Mouse (Mus musculus) midbrain, postnatal 0 days (tissue): ENCODE measurements around the gene Rgs3. TPM values are rescaled to one million over a fixed set of nuclear protein-coding genes. Genes with fewer than 3 reads are reported as not detected.

Experiments
- ATAC-seq: fragments of 200-750 bp; cut with Nextera tagmentation; 2 replicates; pipeline ENCODE4 v1.8.0; 2017; ENCODE audit warnings: moderate number of reproducible peaks, mild to moderate bottlenecking, moderate TSS enrichment, moderate library complexity; ENCODE audit not compliant: low FRiP score
- DNase-seq: peaks from one replicate; pipeline ENCODE4 v3.0.0-alpha.2; 2015; ENCODE audit warnings: low spot score
- H3K27ac ChIP-seq: fragments of 300-500 bp; sonication (generic); 2 replicates; pipeline ENCODE4 v1.5.1; 2014; ENCODE audit warnings: low read depth, mild to moderate bottlenecking, low read length, mixed read lengths
- H3K27me3 ChIP-seq: fragments of 300-500 bp; sonication (generic); 2 replicates; pipeline ENCODE4 v1.6.1; 2014; ENCODE audit warnings: low read length, control low read depth, mixed read lengths; ENCODE audit not compliant: insufficient read depth
- H3K36me3 ChIP-seq: fragments of 300-500 bp; sonication (generic); 2 replicates; pipeline ENCODE4 v1.6.1; 2014; ENCODE audit warnings: low read length, control low read depth, mixed read lengths; ENCODE audit not compliant: insufficient read depth
- H3K4me1 ChIP-seq: fragments of 300-500 bp; sonication (generic); 2 replicates; pipeline ENCODE4 v1.6.1; 2014; ENCODE audit warnings: mild to moderate bottlenecking, control low read depth, antibody characterized with exemption, low read length, mixed read lengths; ENCODE audit not compliant: insufficient read depth
- H3K4me2 ChIP-seq: fragments of 300-500 bp; sonication (generic); 2 replicates; pipeline ENCODE4 v1.6.1; 2014; ENCODE audit warnings: low read depth, mild to moderate bottlenecking, low read length, mixed read lengths; ENCODE audit not compliant: poor library complexity, severe bottlenecking
- H3K4me3 ChIP-seq: fragments of 300-500 bp; sonication (generic); 2 replicates; pipeline ENCODE4 v1.5.1; 2014; ENCODE audit warnings: low read depth, mild to moderate bottlenecking, low read length, moderate library complexity
- H3K9ac ChIP-seq: fragments of 300-500 bp; sonication (generic); replicated peaks from 2 replicates; pipeline ENCODE4 v1.6.1; 2014; ENCODE audit warnings: mild to moderate bottlenecking, low read length, moderate library complexity, mixed read lengths; ENCODE audit not compliant: poor library complexity, severe bottlenecking
- H3K9me3 ChIP-seq: fragments of 300-500 bp; sonication (generic); 2 replicates; pipeline ENCODE4 v1.6.1; 2016; ENCODE audit warnings: low read length, control low read depth
- CTCF ChIP-seq: IDR thresholded peaks from 2 replicates; pipeline ENCODE4 v1.5.1; 2016; ENCODE audit warnings: antibody characterized with exemption, mild to moderate bottlenecking
- WGBS: fragments of 180-500 bp; shearing (Covaris S2); extraction: QIAGEN DNeasy Blood & Tissue Kit; methylation state at CpG from one replicate; pipeline ENCODE4 v1.1.7; 2014; 5-methylcytosine and 5-hydroxymethylcytosine counted together
- polyA plus RNA-seq: library from polyadenylated mRNA; unstranded; fragments of >200 nt; fragmentation: Nextera tagmentation; extraction: Ambion mirVana; gene quantifications from 2 replicates; pipeline ENCODE4 v1.2.1, GENCODE M21; 2015
- total RNA-seq: library from RNA; depleted of rRNA; stranded (reverse); fragments of >200 nt; gene quantifications from 2 replicates; pipeline ENCODE4 v1.2.3, GENCODE M21; 2014

Gene Rgs3
- total and polyA plus RNA-seq, 2 experiments from 2014 or later = 55.6 to 89.4 TPM

- Histone ChIP-seq H3K4me3 (no peak overlapping the region), H3K4me2 (no peak overlapping the region), H3K27me3 (no peaks in the 10 kb centered on the region), H3K9ac (no peak overlapping the region), H3K36me3 (no peaks in the 10 kb centered on the region), H3K4me1 (peaks cover 4% of the 10 kb centered on the region; the same call in 1 of the 2 replicates), H3K9me3 (no peaks in the 10 kb centered on the region), H3K27ac (no peak overlapping the region)
- no peak for ATAC-seq
- DNase-seq = no peak
- no peak for TF ChIP-seq CTCF
- 87% methylated on average over 13 of the region's 13 CpGs for WGBS
Measured at GRCm38 (mm10) chr4:62623251-62624015, 63.8 kb downstream of the Rgs3 start.

- no peaks in the 10 kb centered on the region for H3K9me3 ChIP-seq
- DNase-seq = peak; percentile 62
- 34% methylated on average over 15 of the region's 15 CpGs for WGBS
- H3K9ac ChIP-seq = no peak overlapping the region
- no peaks in the 10 kb centered on the region for H3K36me3 ChIP-seq
- H3K4me2 ChIP-seq = no peak overlapping the region
- H3K27me3 ChIP-seq = no peaks in the 10 kb centered on the region
- TF ChIP-seq CTCF = no peak
- peaks cover 7% of the 10 kb centered on the region; the same call in 1 of the 2 replicates for H3K4me1 ChIP-seq
- no peak overlapping the region for H3K27ac ChIP-seq
- no peak for ATAC-seq
- H3K4me3 ChIP-seq = no peak overlapping the region
Measured at GRCm38 (mm10) chr4:62624679-62625450, 65.2 kb downstream of the Rgs3 start.

DNA sequence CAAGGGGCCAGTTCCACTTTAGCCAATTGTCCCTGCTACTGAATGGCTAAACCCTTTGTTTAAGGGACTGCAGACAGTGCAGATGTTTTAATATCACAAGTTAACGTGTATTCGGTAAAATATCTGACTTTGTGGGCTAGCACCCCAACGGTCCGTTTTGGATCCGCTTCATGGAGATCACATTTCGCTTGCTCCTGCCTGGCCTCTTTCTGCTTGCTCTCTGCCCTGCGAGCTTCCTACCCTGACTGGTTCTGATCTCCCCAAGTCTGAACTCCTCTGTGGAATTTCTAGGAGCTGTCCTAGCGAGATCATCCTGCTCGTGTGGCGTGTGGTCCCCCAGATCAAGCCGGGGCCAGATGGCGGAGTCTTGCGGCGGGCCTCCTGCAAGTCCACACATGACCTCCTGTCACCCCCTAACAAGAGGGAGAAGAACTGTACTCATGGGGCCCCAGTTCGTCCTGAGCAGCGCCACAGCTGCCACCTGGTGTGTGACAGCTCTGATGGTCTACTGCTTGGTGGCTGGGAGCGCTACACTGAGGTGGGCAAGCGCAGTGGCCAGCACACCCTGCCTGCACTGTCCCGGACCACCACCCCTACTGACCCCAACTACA is 65.9 kb downstream of the Rgs3 start:
- Histone ChIP-seq H3K27me3 (no peaks in the 10 kb centered on the region), H3K9ac (no peak overlapping the region), H3K4me2 (no peak overlapping the region; the same call in 1 of the 2 replicates), H3K27ac (no peak overlapping the region), H3K4me1 (peaks cover 7% of the 10 kb centered on the region; the same call in 1 of the 2 replicates), H3K9me3 (no peaks in the 10 kb centered on the region), H3K36me3 (no peaks in the 10 kb centered on the region), H3K4me3 (no peak overlapping the region)
- WGBS = 86% methylated on average over 19 of the region's 19 CpGs
- DNase-seq (no peak), ATAC-seq (no peak)
- no peak for TF ChIP-seq CTCF

- H3K27ac ChIP-seq = no peak overlapping the region
- TF ChIP-seq CTCF = 0 out of 2 replicates have a peak, but pooled peaks have one; percentile 11
- H3K36me3 ChIP-seq = no peaks in the 10 kb centered on the region
- WGBS = 67% methylated on average over 15 of the region's 15 CpGs
- H3K9ac ChIP-seq = no peak overlapping the region
- no peak overlapping the region for H3K4me3 ChIP-seq
- H3K4me1 ChIP-seq = peaks cover 7% of the 10 kb centered on the region; the same call in 1 of the 2 replicates
- no peak overlapping the region for H3K4me2 ChIP-seq
- peak; percentile 58 for DNase-seq
- ATAC-seq = no peak
- no peaks in the 10 kb centered on the region for H3K9me3 ChIP-seq
- no peaks in the 10 kb centered on the region for H3K27me3 ChIP-seq
Measured at GRCm38 (mm10) chr4:62626228-62627026, 66.8 kb downstream of the Rgs3 start.

- H3K27ac ChIP-seq = no peak overlapping the region
- DNase-seq = no peak
- no peaks in the 10 kb centered on the region for H3K36me3 ChIP-seq
- WGBS = 91% methylated on average over 4 of the region's 4 CpGs
- no peak overlapping the region for H3K4me3 ChIP-seq
- ATAC-seq = no peak
- no peak overlapping the region for H3K9ac ChIP-seq
- no peak for TF ChIP-seq CTCF
- H3K27me3 ChIP-seq = no peaks in the 10 kb centered on the region
- no peak overlapping the region for H3K4me2 ChIP-seq
- 0 out of 2 replicates have a peak, but pooled peaks cover 7% of the 10 kb centered on the region for H3K4me1 ChIP-seq
- no peaks in the 10 kb centered on the region for H3K9me3 ChIP-seq
Measured at GRCm38 (mm10) chr4:62627331-62627730, 67.7 kb downstream of the Rgs3 start.
